Mouse (Mus musculus): ENCODE measurements at regions not wholly inside any gene's neighbourhood (a gene's known extent, or its start where the extent isn't known, plus 50 kb on each side); places are given as distances from the start of the nearest gene placed in this dataset.

DNA sequence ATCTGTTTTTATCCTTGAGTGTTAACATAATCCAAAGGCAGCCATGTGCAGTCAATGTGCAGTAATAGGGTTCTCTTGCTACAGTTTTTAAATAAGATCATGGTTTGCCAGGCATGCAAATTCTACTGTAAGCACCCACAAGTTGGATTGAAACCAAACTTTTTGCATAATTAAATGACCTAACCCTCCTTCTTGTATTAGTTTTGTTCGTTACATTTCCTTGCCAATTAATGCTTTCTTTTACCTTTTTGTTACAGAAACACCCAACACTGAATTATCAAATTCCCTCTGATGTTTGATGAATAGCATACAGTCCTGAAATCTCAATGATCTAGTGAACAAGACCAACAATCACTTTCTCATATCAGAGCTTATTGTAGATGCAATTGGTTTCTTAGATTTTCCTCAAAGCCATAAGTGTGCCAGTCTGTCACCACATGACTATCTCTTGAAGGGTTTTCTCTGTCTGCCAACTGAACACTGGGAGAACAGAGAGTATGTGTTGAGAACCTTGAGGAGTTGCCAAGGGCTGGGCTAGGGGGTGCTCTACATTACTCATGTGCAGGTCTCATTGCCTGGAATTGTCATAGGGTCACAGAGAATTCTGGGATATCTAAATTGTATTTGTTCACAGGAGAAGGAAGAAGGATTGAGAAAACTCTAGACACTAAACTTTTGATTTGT, 1060.4 kb downstream of the Gsdmc2 start:
- H3K36me3 ChIP-seq (replicated peaks; ENCODE audit: insufficient read depth, low read length) = no peaks in the 10 kb centered on the region
- no peaks in the 10 kb centered on the region for H3K27me3 ChIP-seq (ENCODE audit: insufficient read depth, low read length)
- H3K9me3 ChIP-seq (ENCODE audit: low read length) = no peaks in the 10 kb centered on the region
- ATAC-seq (no peak), DNase-seq (no peak)
- no peak overlapping the region for H3K9ac ChIP-seq (replicated peaks)
- H3K4me3 ChIP-seq (ENCODE audit: low read depth, low read length) = no peak overlapping the region
- no peak for TF ChIP-seq CTCF (IDR thresholded peaks at IDR 0.05; ENCODE audit: low read depth)
- no peak for TF ChIP-seq EP300 (IDR thresholded peaks at IDR 0.05; ENCODE audit: low read depth)
- 77% methylated on average over 1 of the region's 1 CpGs for WGBS (ENCODE audit: insufficient replicate concordance)
- no peaks in the 10 kb centered on the region for H3K4me1 ChIP-seq (ENCODE audit: insufficient read depth)
- H3K27ac ChIP-seq (ENCODE audit: low read depth) = no peak overlapping the region
- H3K4me2 ChIP-seq (ENCODE audit: low read depth, low read length) = no peak overlapping the region

DNA sequence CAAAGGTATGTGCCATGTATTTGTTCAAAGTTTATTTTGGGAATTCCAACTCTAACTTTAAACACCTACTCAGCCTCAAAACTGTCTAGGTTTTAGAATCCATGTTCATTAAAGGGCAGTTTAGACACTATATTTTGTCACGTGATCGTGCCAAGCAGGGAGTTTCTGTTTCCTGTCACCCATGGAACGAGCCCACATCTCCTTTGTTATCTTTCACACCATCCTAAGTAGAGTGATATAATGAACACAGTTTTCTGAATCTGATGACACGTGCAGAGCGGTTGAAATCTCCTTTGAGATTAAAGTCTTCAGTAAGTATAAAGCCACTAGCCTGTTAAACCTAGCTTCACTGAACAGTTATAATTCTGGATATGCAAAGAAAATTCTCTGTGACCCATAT, 1066.1 kb downstream of the Gsdmc2 start:
- DNase-seq (no peak), ATAC-seq (no peak)
- H3K9me3 ChIP-seq (ENCODE audit: low read length) = no peaks in the 10 kb centered on the region
- no peaks in the 10 kb centered on the region for H3K36me3 ChIP-seq (replicated peaks; ENCODE audit: insufficient read depth, low read length)
- no peak overlapping the region for H3K4me3 ChIP-seq (ENCODE audit: low read depth, low read length)
- H3K4me2 ChIP-seq (ENCODE audit: low read depth, low read length) = no peak overlapping the region
- no peak for TF ChIP-seq EP300 (IDR thresholded peaks at IDR 0.05; ENCODE audit: low read depth)
- TF ChIP-seq CTCF (IDR thresholded peaks at IDR 0.05; ENCODE audit: low read depth) = no peak
- 64% methylated on average over 5 of the region's 5 CpGs for WGBS (ENCODE audit: insufficient replicate concordance)
- H3K4me1 ChIP-seq (ENCODE audit: insufficient read depth) = no peaks in the 10 kb centered on the region
- H3K27me3 ChIP-seq (ENCODE audit: insufficient read depth, low read length) = no peaks in the 10 kb centered on the region
- no peak overlapping the region for H3K9ac ChIP-seq (replicated peaks)
- H3K27ac ChIP-seq (ENCODE audit: low read depth) = no peak overlapping the region

DNA sequence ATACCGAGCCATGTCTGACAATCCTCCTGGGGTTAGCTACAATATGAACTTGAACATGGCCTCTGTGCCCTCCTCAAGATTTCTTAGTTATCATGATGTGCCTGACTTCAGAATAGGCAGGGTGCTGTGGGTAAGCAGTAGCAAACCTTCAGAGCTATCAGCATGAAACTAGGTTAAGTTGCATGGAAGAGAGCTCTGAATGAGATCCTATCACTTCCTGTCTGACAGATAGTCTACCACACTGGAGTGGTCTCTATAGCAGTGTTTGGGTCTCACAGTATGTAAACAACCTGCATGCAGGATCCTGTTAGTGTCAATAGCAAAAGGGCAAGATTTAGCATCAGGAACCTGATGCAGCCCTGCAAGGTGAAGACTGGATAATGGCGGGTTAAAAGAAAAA, 1092.3 kb downstream of the Gsdmc2 start:
- Histone ChIP-seq H3K4me1 (ENCODE audit: insufficient read depth) (no peaks in the 10 kb centered on the region), H3K9ac (replicated peaks) (no peak overlapping the region), H3K36me3 (replicated peaks; ENCODE audit: insufficient read depth, low read length) (no peaks in the 10 kb centered on the region), H3K4me3 (ENCODE audit: low read depth, low read length) (no peak overlapping the region), H3K27ac (ENCODE audit: low read depth) (no peak overlapping the region), H3K4me2 (ENCODE audit: low read depth, low read length) (no peak overlapping the region), H3K27me3 (ENCODE audit: insufficient read depth, low read length) (no peaks in the 10 kb centered on the region), H3K9me3 (ENCODE audit: low read length) (no peaks in the 10 kb centered on the region)
- no peak for DNase-seq
- no peak for TF ChIP-seq CTCF (IDR thresholded peaks at IDR 0.05; ENCODE audit: low read depth)
- TF ChIP-seq EP300 (IDR thresholded peaks at IDR 0.05; ENCODE audit: low read depth) = no peak
- 73% methylated on average over 2 of the region's 2 CpGs for WGBS (ENCODE audit: insufficient replicate concordance)
- ATAC-seq = no peak

DNA sequence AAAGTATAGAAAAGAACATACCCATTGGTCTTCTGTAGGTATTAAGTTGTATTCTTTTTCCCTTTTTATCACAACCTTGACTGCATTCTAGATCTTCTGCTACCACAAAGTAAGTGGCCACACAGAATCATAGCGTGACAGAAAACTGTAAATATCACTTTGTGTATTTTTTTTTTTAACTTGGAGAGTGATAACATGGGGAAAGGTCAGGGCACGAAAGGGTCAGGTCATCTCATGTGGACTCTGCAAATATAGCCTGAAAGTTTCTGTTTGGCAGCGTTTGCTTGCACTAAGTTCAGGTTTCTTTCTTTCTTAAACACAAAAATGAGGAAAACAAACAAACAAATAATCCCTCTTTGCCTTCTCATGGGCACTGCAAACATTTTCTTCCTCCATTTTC, 1101.1 kb downstream of the Gsdmc2 start:
- no peak for TF ChIP-seq CTCF (IDR thresholded peaks at IDR 0.05; ENCODE audit: low read depth)
- TF ChIP-seq EP300 (IDR thresholded peaks at IDR 0.05; ENCODE audit: low read depth) = 0 out of 2 replicates have a peak, but pooled peaks have one; percentile 20
- WGBS (ENCODE audit: insufficient replicate concordance) = 53% methylated on average over 3 of the region's 3 CpGs
- Histone ChIP-seq H3K9me3 (ENCODE audit: low read length) (no peaks in the 10 kb centered on the region), H3K27me3 (ENCODE audit: insufficient read depth, low read length) (no peaks in the 10 kb centered on the region), H3K27ac (ENCODE audit: low read depth) (peak overlapping the region; percentile 57), H3K36me3 (replicated peaks; ENCODE audit: insufficient read depth, low read length) (no peaks in the 10 kb centered on the region), H3K4me2 (ENCODE audit: low read depth, low read length) (peak overlapping the region; percentile 22; the same call in 1 of the 2 replicates), H3K4me1 (ENCODE audit: insufficient read depth) (no peaks in the 10 kb centered on the region), H3K9ac (replicated peaks) (no peak overlapping the region), H3K4me3 (ENCODE audit: low read depth, low read length) (no peak overlapping the region)
- no peak for DNase-seq
- peak; percentile 43; the same call in 1 of the 2 replicates for ATAC-seq

DNA sequence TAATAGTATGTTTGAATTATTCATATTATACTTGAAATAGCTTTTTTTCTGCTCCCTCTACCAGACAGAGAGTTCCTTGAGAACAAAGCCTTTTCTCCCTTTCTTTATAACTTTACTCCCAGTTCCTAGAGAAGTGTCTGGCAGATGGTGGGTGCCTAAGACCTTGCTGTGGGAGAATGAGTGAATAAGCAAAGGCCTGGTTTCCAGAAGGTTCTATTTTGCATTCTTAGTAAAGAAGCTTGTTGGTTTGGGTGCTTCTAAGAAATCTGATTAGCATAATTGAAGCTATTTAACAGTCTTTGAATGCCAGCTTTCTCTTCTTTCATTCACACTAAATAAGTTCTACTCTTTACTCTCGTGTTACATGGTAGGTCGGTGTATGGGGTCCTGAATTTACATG, 1104.2 kb downstream of the Gsdmc2 start:
- Histone ChIP-seq H3K4me1 (ENCODE audit: insufficient read depth) (no peaks in the 10 kb centered on the region), H3K36me3 (replicated peaks; ENCODE audit: insufficient read depth, low read length) (no peaks in the 10 kb centered on the region), H3K4me2 (ENCODE audit: low read depth, low read length) (no peak overlapping the region), H3K4me3 (ENCODE audit: low read depth, low read length) (no peak overlapping the region), H3K27ac (ENCODE audit: low read depth) (no peak overlapping the region), H3K9me3 (ENCODE audit: low read length) (no peaks in the 10 kb centered on the region), H3K9ac (replicated peaks) (no peak overlapping the region), H3K27me3 (ENCODE audit: insufficient read depth, low read length) (no peaks in the 10 kb centered on the region)
- DNase-seq = no peak
- no peak for ATAC-seq
- TF ChIP-seq CTCF (IDR thresholded peaks at IDR 0.05; ENCODE audit: low read depth) (no peak), EP300 (IDR thresholded peaks at IDR 0.05; ENCODE audit: low read depth) (no peak)
- 81% methylated on average over 2 of the region's 2 CpGs for WGBS (ENCODE audit: insufficient replicate concordance)

DNA sequence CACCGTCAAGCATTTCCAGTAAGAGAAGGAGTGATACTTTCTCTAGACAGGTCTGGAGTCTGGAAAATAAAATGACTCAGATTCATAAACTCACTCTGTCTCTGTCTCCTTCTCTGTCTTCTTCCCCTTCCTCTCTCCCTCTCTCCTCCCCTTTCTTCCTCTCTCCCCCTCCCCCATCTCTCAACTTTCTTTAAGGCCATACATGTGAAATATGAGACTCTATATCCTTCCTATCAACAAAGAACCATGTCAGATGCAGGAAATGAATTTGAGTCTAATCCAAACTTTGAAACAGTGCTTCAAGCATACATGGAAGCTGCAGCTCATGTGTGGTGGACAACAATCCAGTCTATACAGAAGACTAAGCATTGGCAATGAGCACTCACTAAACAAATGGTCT, 1109.6 kb downstream of the Gsdmc2 start:
- Histone ChIP-seq H3K4me1 (ENCODE audit: insufficient read depth) (no peaks in the 10 kb centered on the region), H3K36me3 (replicated peaks; ENCODE audit: insufficient read depth, low read length) (no peaks in the 10 kb centered on the region), H3K27ac (ENCODE audit: low read depth) (no peak overlapping the region), H3K9me3 (ENCODE audit: low read length) (no peaks in the 10 kb centered on the region), H3K9ac (replicated peaks) (no peak overlapping the region), H3K4me3 (ENCODE audit: low read depth, low read length) (no peak overlapping the region), H3K27me3 (ENCODE audit: insufficient read depth, low read length) (no peaks in the 10 kb centered on the region), H3K4me2 (ENCODE audit: low read depth, low read length) (no peak overlapping the region)
- no peak for DNase-seq
- WGBS (ENCODE audit: insufficient replicate concordance) = 43% methylated on average over 1 of the region's 1 CpGs
- TF ChIP-seq EP300 (IDR thresholded peaks at IDR 0.05; ENCODE audit: low read depth) (no peak), CTCF (IDR thresholded peaks at IDR 0.05; ENCODE audit: low read depth) (no peak)
- ATAC-seq = no peak
